Mouse (Mus musculus): ENCODE data around the gene Irs3. TPM values are rescaled to one million over a fixed set of nuclear protein-coding genes. Genes with fewer than 3 reads are reported as not detected.

Gene Irs3
- total RNA-seq (2015; ENCODE audit: low replicate concordance), result not detected in 2 replicates
- not detected in 2 replicates for total RNA-seq (2017; ENCODE audit: low replicate concordance)

GRCm38 (mm10) chr5:137645652-137646091 lies at the start of gene Irs3:
TSS of gene Irs3 (minus strand) at chr5:137645714.
- ATAC-seq (replicated peaks; ENCODE audit: low FRiP score, poor library complexity, severe bottlenecking), result no peak

- no peak for ATAC-seq (replicated peaks; ENCODE audit: low FRiP score, poor library complexity, severe bottlenecking)
Observed at GRCm38 (mm10) chr5:137694796-137695195, 49.3 kb upstream of the Irs3 start.

- no peak for ATAC-seq (replicated peaks; ENCODE audit: low FRiP score, poor library complexity, severe bottlenecking)
Observed at GRCm38 (mm10) chr5:137691881-137692280, 46.4 kb upstream of the Irs3 start.

GRCm38 (mm10) chr5:137690531-137690930 lies 45.0 kb upstream of the Irs3 start:
- ATAC-seq (replicated peaks; ENCODE audit: low FRiP score, poor library complexity, severe bottlenecking), result no peak

- no peak for ATAC-seq (replicated peaks; ENCODE audit: low FRiP score, poor library complexity, severe bottlenecking)
Observed at GRCm38 (mm10) chr5:137689974-137690373, 44.5 kb upstream of the Irs3 start.

GRCm38 (mm10) chr5:137686127-137686790 lies 40.7 kb upstream of the Irs3 start:
- peak; percentile 83 for ATAC-seq (replicated peaks; ENCODE audit: low FRiP score, poor library complexity, severe bottlenecking)

- ATAC-seq (replicated peaks; ENCODE audit: low FRiP score, poor library complexity, severe bottlenecking), result no peak
Observed at GRCm38 (mm10) chr5:137685653-137686052, 40.1 kb upstream of the Irs3 start.

GRCm38 (mm10) chr5:137684294-137685123 lies 39.0 kb upstream of the Irs3 start, which contains the start of gene Agfg2:
TSS of gene Agfg2 (minus strand) at chr5:137684726.
- peak; percentile 84 for ATAC-seq (replicated peaks; ENCODE audit: low FRiP score, poor library complexity, severe bottlenecking)

- ATAC-seq (replicated peaks; ENCODE audit: low FRiP score, poor library complexity, severe bottlenecking), result no peak
Observed at GRCm38 (mm10) chr5:137683388-137684293, 38.1 kb upstream of the Irs3 start.

- ATAC-seq (replicated peaks; ENCODE audit: low FRiP score, poor library complexity, severe bottlenecking), result no peak
Observed at GRCm38 (mm10) chr5:137682526-137682925, 37.0 kb upstream of the Irs3 start.

- ATAC-seq (replicated peaks; ENCODE audit: low FRiP score, poor library complexity, severe bottlenecking), result no peak
Observed at GRCm38 (mm10) chr5:137679726-137680125, 34.2 kb upstream of the Irs3 start.

- no peak for ATAC-seq (replicated peaks; ENCODE audit: low FRiP score, poor library complexity, severe bottlenecking)
Observed at GRCm38 (mm10) chr5:137678736-137679135, 33.2 kb upstream of the Irs3 start.

GRCm38 (mm10) chr5:137677859-137678258 lies 32.3 kb upstream of the Irs3 start:
- ATAC-seq (replicated peaks; ENCODE audit: low FRiP score, poor library complexity, severe bottlenecking), result no peak

GRCm38 (mm10) chr5:137674786-137675185 lies 29.3 kb upstream of the Irs3 start:
- ATAC-seq (replicated peaks; ENCODE audit: low FRiP score, poor library complexity, severe bottlenecking), result no peak

- ATAC-seq (replicated peaks; ENCODE audit: low FRiP score, poor library complexity, severe bottlenecking), result peak; percentile 76
Observed at GRCm38 (mm10) chr5:137673015-137673414, 27.5 kb upstream of the Irs3 start.

GRCm38 (mm10) chr5:137672361-137672760 lies 26.8 kb upstream of the Irs3 start:
- ATAC-seq (replicated peaks; ENCODE audit: low FRiP score, poor library complexity, severe bottlenecking), result no peak

GRCm38 (mm10) chr5:137671443-137672240 lies 26.1 kb upstream of the Irs3 start:
- peak; percentile 37; the same call in 1 of the 2 replicates for ATAC-seq (replicated peaks; ENCODE audit: low FRiP score, poor library complexity, severe bottlenecking)

GRCm38 (mm10) chr5:137670240-137670639 lies 24.7 kb upstream of the Irs3 start:
- ATAC-seq (replicated peaks; ENCODE audit: low FRiP score, poor library complexity, severe bottlenecking), result peak; percentile 56; the same call in 1 of the 2 replicates

- no peak for ATAC-seq (replicated peaks; ENCODE audit: low FRiP score, poor library complexity, severe bottlenecking)
Observed at GRCm38 (mm10) chr5:137668971-137669370, 23.5 kb upstream of the Irs3 start.

All from erythroblast, adult 5-6 weeks (primary cell).